Mouse (Mus musculus): Measurements from ENCODE around the gene Yif1a. TPM values are rescaled to one million over a fixed set of nuclear protein-coding genes. Genes with fewer than 3 reads are reported as not detected.
A peak's percentile ranks its signal among the peaks of the same experiment; 100 is the strongest.

The Yif1a gene
- total RNA-seq, 2 experiments from 2014 or later, result 24.5 to 24.7 TPM

GRCm38 (mm10) chr19:5058801-5059771 is 29.3 kb upstream of the Yif1a start:
- no peak for DNase-seq (ENCODE audit: extremely low spot score in 1 of 2, low spot score in 1 of 2)

GRCm38 (mm10) chr19:5060365-5061330 is 27.7 kb upstream of the Yif1a start:
- no peak for DNase-seq (ENCODE audit: extremely low spot score in 1 of 2, low spot score in 1 of 2)

- no peak for DNase-seq (ENCODE audit: extremely low spot score in 1 of 2, low spot score in 1 of 2)
Observed at GRCm38 (mm10) chr19:5062041-5062440, 26.3 kb upstream of the Yif1a start.

- DNase-seq (ENCODE audit: extremely low spot score in 1 of 2, low spot score in 1 of 2), result no peak
Observed at GRCm38 (mm10) chr19:5062446-5062845, 25.9 kb upstream of the Yif1a start.

GRCm38 (mm10) chr19:5065104-5065503 is 23.2 kb upstream of the Yif1a start:
- DNase-seq (ENCODE audit: extremely low spot score in 1 of 2, low spot score in 1 of 2), result no peak

- no peak for DNase-seq (ENCODE audit: extremely low spot score in 1 of 2, low spot score in 1 of 2)
Observed at GRCm38 (mm10) chr19:5067040-5067799, 21.1 kb upstream of the Yif1a start.

GRCm38 (mm10) chr19:5067867-5068569 is 20.3 kb upstream of the Yif1a start, which contains the start of gene Cd248:
Cd248 (plus strand) TSS chr19:5068078.
- DNase-seq (ENCODE audit: extremely low spot score in 1 of 2, low spot score in 1 of 2), result no peak

GRCm38 (mm10) chr19:5068570-5069234 is 19.6 kb upstream of the Yif1a start:
- no peak for DNase-seq (ENCODE audit: extremely low spot score in 1 of 2, low spot score in 1 of 2)

GRCm38 (mm10) chr19:5069486-5069885 is 18.9 kb upstream of the Yif1a start:
- no peak for DNase-seq (ENCODE audit: extremely low spot score in 1 of 2, low spot score in 1 of 2)

- no peak for DNase-seq (ENCODE audit: extremely low spot score in 1 of 2, low spot score in 1 of 2)
Observed at GRCm38 (mm10) chr19:5069978-5070377, 18.4 kb upstream of the Yif1a start.

GRCm38 (mm10) chr19:5071077-5071476 is 17.3 kb upstream of the Yif1a start:
- no peak for DNase-seq (ENCODE audit: extremely low spot score in 1 of 2, low spot score in 1 of 2)

GRCm38 (mm10) chr19:5071545-5072369 is 16.6 kb upstream of the Yif1a start:
- DNase-seq (ENCODE audit: extremely low spot score in 1 of 2, low spot score in 1 of 2), result no peak

GRCm38 (mm10) chr19:5072389-5073019 is 15.8 kb upstream of the Yif1a start:
- no peak for DNase-seq (ENCODE audit: extremely low spot score in 1 of 2, low spot score in 1 of 2)

- DNase-seq (ENCODE audit: extremely low spot score in 1 of 2, low spot score in 1 of 2), result peak in 1 of 2 experiments; percentile 61
Observed at GRCm38 (mm10) chr19:5073028-5073427, 15.3 kb upstream of the Yif1a start.

- DNase-seq (ENCODE audit: extremely low spot score in 1 of 2, low spot score in 1 of 2), result no peak
Observed at GRCm38 (mm10) chr19:5073518-5073917, 14.8 kb upstream of the Yif1a start.

- no peak for DNase-seq (ENCODE audit: extremely low spot score in 1 of 2, low spot score in 1 of 2)
Observed at GRCm38 (mm10) chr19:5079279-5079678, 9.1 kb upstream of the Yif1a start.

GRCm38 (mm10) chr19:5082005-5082404 is 6.3 kb upstream of the Yif1a start:
- DNase-seq (ENCODE audit: extremely low spot score in 1 of 2, low spot score in 1 of 2), result no peak

- no peak for DNase-seq (ENCODE audit: extremely low spot score in 1 of 2, low spot score in 1 of 2)
Observed at GRCm38 (mm10) chr19:5082596-5082995, 5.7 kb upstream of the Yif1a start.

Data from layer of hippocampus, postnatal 25 days (tissue).